Mouse (Mus musculus) effector memory CD4-positive, alpha-beta T cell, adult 5 months (primary cell): ENCODE data around the gene Shmt1. TPM values are rescaled to one million over a fixed set of nuclear protein-coding genes. Genes with fewer than 3 reads are reported as not detected.

Experiments
- polyA plus RNA-seq: library from polyadenylated mRNA; unstranded; fragments of 100-300 nt; shearing (Covaris generic); gene quantifications from one replicate; pipeline ENCODE4 v1.2.1, GENCODE M21; 2017

Gene Shmt1
- 5.4 TPM for polyA plus RNA-seq

DNA sequence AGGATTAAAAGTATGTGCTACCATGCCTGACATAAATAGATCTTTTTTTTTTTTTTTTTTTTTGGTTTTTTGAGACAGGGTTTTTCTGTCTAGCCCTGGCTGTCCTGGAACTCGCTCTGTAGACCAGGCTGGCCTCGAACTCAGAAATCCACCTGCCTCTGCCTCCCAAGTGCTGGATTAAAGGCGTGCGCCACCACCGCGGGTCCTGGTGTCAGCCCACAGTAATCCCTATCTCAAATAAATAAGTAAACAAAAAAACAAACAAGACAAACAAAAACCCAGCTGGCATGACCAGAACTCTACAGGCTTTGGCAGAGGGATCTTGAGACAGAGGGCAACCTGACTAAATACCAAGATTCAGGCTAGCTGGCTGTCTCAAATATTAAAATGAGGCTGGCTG is at the start of gene Shmt1:
TSS of gene Shmt1 (minus strand) at position 101 of the 400 bp plus-strand sequence.

DNA sequence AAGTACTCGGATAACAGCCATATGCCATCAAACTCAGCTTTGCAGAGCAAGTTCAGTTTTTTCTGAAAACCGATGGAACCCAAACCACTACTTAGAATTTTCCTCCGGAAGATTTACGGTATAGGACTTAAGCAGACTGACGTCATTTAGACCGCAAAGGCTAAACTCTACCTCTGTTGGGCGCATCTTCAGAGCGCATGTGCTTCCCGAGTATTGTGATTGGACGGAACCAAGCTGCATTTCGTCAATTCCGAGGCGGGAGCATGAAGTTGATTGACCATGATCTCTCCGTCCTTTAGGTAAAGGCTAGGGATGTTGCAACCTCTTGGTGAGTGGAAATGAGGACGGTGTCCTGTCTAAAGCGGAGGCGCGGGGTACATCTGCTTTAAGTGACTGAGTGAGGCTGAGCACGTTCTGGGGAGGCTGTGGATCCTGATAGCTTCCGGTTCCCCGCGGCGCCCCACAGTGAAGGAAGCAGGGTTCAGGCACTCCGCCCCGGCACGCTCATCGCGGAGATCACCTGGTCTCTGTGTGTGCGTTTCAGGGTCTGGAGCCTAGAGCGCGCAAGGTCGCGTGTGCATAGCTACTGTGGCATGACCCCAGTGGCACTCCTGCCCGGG is 19.0 kb upstream of the Shmt1 start, which contains the start of gene Dhrs7b:
TSS of gene Dhrs7b (plus strand) at position 199 of the 620 bp plus-strand sequence.

DNA sequence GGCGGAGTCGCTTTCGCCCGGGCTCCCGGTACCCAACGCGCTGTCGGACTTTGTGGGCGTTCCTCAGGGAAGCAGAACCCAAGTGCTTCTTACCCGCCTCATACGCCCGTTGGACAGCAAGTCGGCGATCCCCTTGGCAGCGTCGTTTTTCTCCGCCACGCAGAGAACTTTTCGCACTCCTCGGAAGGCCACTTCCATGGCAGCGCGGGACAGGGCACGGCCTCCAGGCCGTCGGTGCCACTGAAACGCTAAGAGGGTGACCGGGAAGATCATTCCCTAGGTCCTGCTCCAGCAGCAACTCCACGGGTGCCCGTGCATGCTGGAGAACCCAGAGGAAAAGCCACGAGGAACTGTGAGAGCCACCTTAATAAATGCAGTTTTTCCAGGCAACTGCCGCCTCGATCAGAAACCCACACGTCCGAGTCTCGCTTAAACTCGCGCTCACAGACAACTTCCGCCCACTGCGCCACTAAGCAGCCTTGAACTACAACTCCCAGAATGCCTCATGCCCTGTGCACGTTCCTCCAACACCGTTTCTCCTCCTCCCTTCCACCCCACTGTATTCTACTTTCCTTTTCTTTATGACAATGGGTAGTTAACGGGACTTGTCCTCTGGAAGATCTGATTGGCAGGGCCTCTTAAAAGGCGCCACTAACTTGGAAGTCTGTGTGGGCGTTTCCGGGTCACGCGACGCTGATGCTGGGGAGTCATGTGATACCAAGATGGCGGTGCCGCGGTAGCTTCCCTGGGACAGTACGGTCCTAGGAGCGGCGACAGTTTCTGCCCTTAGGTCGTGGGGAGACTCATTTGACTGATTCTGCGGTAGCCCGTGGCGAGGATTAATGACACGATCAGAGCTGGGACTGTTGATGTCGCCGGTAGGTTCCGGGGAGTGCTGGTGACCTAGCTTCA is 34.4 kb downstream of the Shmt1 start, which contains the start of the genes Top3a and Smcr8:
TSS of gene Top3a (minus strand) at position 537 of the 912 bp plus-strand sequence.
TSS of gene Smcr8 (plus strand) at position 696 of the 912 bp plus-strand sequence.

Other genes with a start within 250 kb of the Shmt1 start
- 30.8 TPM for gene Llgl1, start 112.0 kb downstream of the Shmt1 start, polyA plus RNA-seq
- gene Flii, start 84.5 kb downstream of the Shmt1 start, polyA plus RNA-seq, result 150 TPM
- gene Mief2, start 83.3 kb downstream of the Shmt1 start, polyA plus RNA-seq, result 12.4 TPM
- gene Top3a, start 34.4 kb downstream of the Shmt1 start, polyA plus RNA-seq, result 17.7 TPM
- 12.6 TPM for gene Smcr8, start 34.2 kb downstream of the Shmt1 start, polyA plus RNA-seq
- gene Dhrs7b, start 18.9 kb upstream of the Shmt1 start, polyA plus RNA-seq, result 15.5 TPM
- 43.5 TPM for gene Tmem11, start 67.6 kb upstream of the Shmt1 start, polyA plus RNA-seq
- 5.1 TPM for gene Natd1, start 103.0 kb upstream of the Shmt1 start, polyA plus RNA-seq
- 171 TPM for gene Map2k3, start 120.3 kb upstream of the Shmt1 start, polyA plus RNA-seq
- not detected for gene Kcnj12, start 210.8 kb upstream of the Shmt1 start, polyA plus RNA-seq